Mouse (Mus musculus): ENCODE results near the gene Mprip. TPM values are rescaled to one million over a fixed set of nuclear protein-coding genes. Genes with fewer than 3 reads are reported as not detected.
"Not testable (repeated sequence)": the region's sequence is repeated elsewhere in the genome, so short reads cannot be mapped to it uniquely, and the experiment has no call there.

The Mprip gene
- polyA plus RNA-seq (2014; fragmentation: Nextera tagmentation; extraction: Ambion mirVana), result 64.7 and 68.7 TPM in 2 replicates

DNA sequence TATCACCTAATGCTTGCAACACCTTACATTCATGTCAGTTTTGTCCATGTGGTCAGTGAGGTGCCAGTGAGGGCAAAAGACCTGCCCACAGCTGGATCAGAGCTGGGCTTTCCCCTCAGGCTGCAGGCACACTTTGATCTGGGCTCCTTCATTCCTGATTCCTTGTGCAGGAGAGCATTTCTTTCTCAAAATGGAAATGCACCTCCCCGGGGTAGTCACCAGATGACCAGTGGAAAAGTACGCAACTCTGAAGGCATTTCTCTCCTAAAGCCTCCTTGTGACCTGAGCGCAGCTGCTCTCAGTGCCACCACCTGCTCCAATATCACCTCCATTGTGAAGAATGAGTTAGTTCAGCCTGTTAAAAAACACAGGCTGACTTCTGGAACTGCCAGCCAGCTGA, at the start of gene Mprip:
Mprip (plus strand) TSS at position 301 of the 400 bp plus-strand sequence.
- Histone ChIP-seq H3K4me3 (ENCODE audit: control insufficient read depth in 1 of 2, insufficient read depth in 1 of 2, low read depth in 1 of 2, low read length in 2 of 2) (peak within 1 kb of the TSS; percentile 72 to 76), H3K27me3 (ENCODE audit: control insufficient read depth, insufficient read depth, low read length) (no peaks in the 10 kb centered on the region), H3K9me3 (ENCODE audit: control insufficient read depth, low read length) (no peaks in the 10 kb centered on the region), H3K9ac (ENCODE audit: low read length) (peak within 1 kb of the TSS; percentile 87), H3K4me1 (ENCODE audit: control insufficient read depth in 2 of 2, insufficient read depth in 2 of 2, low read length in 2 of 2) (peaks cover 20 to 39% of the 10 kb centered on the region in 2 experiments), H3K36me3 (ENCODE audit: control insufficient read depth, insufficient read depth, low read length) (no peaks in the 10 kb centered on the region), H3K27ac (replicated peaks in 1 of 2; ENCODE audit: control insufficient read depth in 1 of 2, insufficient read depth in 1 of 2, low read depth in 2 of 2, low read length in 2 of 2) (peak within 1 kb of the TSS; percentile 86 to 93), H3K4me2 (ENCODE audit: low read length) (peak within 1 kb of the TSS; percentile 92)
- WGBS, result 78% methylated on average over 3 of the region's 3 CpGs
- ATAC-seq (ENCODE audit: insufficient number of reproducible peaks, insufficient read depth, low FRiP score, low read depth), result no peak

DNA sequence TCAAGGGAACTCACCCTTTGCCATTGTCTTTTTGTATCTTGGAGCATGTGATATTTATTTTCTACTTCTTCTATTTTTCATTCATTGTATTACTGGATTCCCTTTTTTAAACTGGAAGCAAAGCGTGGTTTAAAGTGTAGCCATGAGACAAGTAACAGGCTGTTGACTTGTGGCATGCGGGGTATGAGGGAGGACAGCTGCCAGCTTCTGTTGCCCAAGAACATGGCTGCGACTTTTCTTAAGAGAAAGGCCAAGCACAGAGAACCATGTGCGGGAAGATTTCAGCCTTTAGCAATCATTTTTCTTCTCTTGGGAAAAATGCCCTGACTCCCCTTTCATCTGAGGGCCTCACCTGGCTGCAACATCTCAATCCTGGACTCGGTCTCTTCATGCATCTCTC, 49.5 kb upstream of the Mprip start:
- H3K4me1 ChIP-seq (ENCODE audit: control insufficient read depth in 2 of 2, insufficient read depth in 2 of 2, low read length in 2 of 2), result no peaks in the 10 kb centered on the region
- no peak overlapping the region for H3K4me2 ChIP-seq (ENCODE audit: low read length)
- H3K27ac ChIP-seq (replicated peaks in 1 of 2; ENCODE audit: control insufficient read depth in 1 of 2, insufficient read depth in 1 of 2, low read depth in 2 of 2, low read length in 2 of 2), result no peak overlapping the region
- no peaks in the 10 kb centered on the region for H3K36me3 ChIP-seq (ENCODE audit: control insufficient read depth, insufficient read depth, low read length)
- no peaks in the 10 kb centered on the region for H3K27me3 ChIP-seq (ENCODE audit: control insufficient read depth, insufficient read depth, low read length)
- H3K9ac ChIP-seq (ENCODE audit: low read length), result no peak overlapping the region
- no peak overlapping the region for H3K4me3 ChIP-seq (ENCODE audit: control insufficient read depth in 1 of 2, insufficient read depth in 1 of 2, low read depth in 1 of 2, low read length in 2 of 2)
- WGBS, result 69% methylated on average over 5 of the region's 5 CpGs
- ATAC-seq (ENCODE audit: insufficient number of reproducible peaks, insufficient read depth, low FRiP score, low read depth), result no peak
- H3K9me3 ChIP-seq (ENCODE audit: control insufficient read depth, low read length), result no peaks in the 10 kb centered on the region

DNA sequence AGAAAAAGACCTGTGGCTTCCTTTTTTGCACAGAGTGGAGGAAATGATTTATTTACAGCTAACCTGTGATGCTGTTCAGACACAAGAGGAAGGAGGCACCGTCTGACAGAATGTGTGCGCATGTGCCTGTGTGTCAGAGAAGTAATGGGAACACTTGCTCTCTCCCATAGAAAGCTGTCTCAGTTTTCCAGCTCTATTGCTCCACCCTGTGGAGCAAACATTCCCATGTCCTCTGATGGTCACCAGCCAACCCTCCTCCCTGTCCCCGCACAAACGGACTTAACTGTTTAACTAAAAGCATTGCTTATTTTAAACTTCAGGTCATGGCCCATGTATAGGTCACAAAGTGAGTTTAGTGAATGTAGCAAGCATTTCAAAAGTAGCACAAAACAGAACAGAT, 47.0 kb upstream of the Mprip start:
- H3K4me2 ChIP-seq (ENCODE audit: low read length), result no peak overlapping the region
- H3K27ac ChIP-seq (replicated peaks in 1 of 2; ENCODE audit: control insufficient read depth in 1 of 2, insufficient read depth in 1 of 2, low read depth in 2 of 2, low read length in 2 of 2), result no peak overlapping the region
- no peaks in the 10 kb centered on the region for H3K27me3 ChIP-seq (ENCODE audit: control insufficient read depth, insufficient read depth, low read length)
- H3K4me3 ChIP-seq (ENCODE audit: control insufficient read depth in 1 of 2, insufficient read depth in 1 of 2, low read depth in 1 of 2, low read length in 2 of 2), result no peak overlapping the region
- H3K9ac ChIP-seq (ENCODE audit: low read length), result no peak overlapping the region
- H3K36me3 ChIP-seq (ENCODE audit: control insufficient read depth, insufficient read depth, low read length), result no peaks in the 10 kb centered on the region
- ATAC-seq (ENCODE audit: insufficient number of reproducible peaks, insufficient read depth, low FRiP score, low read depth), result no peak
- H3K9me3 ChIP-seq (ENCODE audit: control insufficient read depth, low read length), result no peaks in the 10 kb centered on the region
- H3K4me1 ChIP-seq (ENCODE audit: control insufficient read depth in 2 of 2, insufficient read depth in 2 of 2, low read length in 2 of 2), result no peaks in the 10 kb centered on the region
- WGBS, result 33% methylated on average over 4 of the region's 4 CpGs

DNA sequence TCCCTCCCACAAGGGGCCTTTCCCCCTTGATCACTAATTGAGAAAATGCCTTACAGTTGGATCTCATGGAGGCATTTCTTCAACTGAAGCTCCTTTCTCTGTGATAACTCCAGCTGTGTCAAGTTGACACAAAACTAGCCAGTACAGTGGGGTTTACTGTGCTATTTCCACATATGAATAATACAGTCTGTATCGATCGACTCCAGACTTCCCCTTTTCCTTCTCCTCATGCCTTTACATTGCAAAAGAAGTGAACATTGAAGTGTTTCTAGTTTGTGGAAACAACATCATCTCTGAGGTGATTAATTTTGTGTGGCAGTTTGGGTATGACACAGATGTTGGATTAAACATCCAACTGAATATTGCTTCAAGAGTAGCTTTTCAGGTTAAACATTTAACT, 44.1 kb upstream of the Mprip start:
- 88% methylated on average over 2 of the region's 2 CpGs for WGBS
- ATAC-seq (ENCODE audit: insufficient number of reproducible peaks, insufficient read depth, low FRiP score, low read depth), result not testable (repeated sequence)

DNA sequence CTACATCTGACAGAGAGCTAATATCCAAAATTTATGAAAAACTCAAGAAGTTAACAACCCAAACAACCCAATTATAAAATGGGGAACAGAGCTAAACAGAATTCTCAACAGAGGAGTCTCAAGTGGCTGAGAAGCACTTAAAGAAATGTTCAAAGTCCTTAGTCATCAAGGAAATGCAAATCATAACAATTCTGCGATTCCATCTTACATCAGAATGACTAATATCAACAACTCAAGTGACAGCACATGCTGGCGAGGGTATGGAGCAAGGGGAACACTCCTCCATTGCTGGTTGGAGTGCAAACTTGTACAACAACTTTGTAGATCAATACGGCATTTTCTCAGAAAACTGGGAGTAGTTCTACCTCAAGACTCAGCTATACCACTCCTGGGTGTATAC, 38.9 kb upstream of the Mprip start:
- Histone ChIP-seq H3K27ac (replicated peaks in 1 of 2; ENCODE audit: control insufficient read depth in 1 of 2, insufficient read depth in 1 of 2, low read depth in 2 of 2, low read length in 2 of 2) (no peak overlapping the region), H3K36me3 (ENCODE audit: control insufficient read depth, insufficient read depth, low read length) (no peaks in the 10 kb centered on the region), H3K9me3 (ENCODE audit: control insufficient read depth, low read length) (no peaks in the 10 kb centered on the region), H3K4me1 (ENCODE audit: control insufficient read depth in 2 of 2, insufficient read depth in 2 of 2, low read length in 2 of 2) (no peaks in the 10 kb centered on the region), H3K9ac (ENCODE audit: low read length) (no peak overlapping the region), H3K4me3 (ENCODE audit: control insufficient read depth in 1 of 2, insufficient read depth in 1 of 2, low read depth in 1 of 2, low read length in 2 of 2) (no peak overlapping the region), H3K4me2 (ENCODE audit: low read length) (no peak overlapping the region), H3K27me3 (ENCODE audit: control insufficient read depth, insufficient read depth, low read length) (no peaks in the 10 kb centered on the region)
- ATAC-seq (ENCODE audit: insufficient number of reproducible peaks, insufficient read depth, low FRiP score, low read depth), result no peak
- 62% methylated on average over 3 of the region's 3 CpGs for WGBS

More for the DNA sequence above, 44.1 kb upstream of the Mprip start:
- not testable (repeated sequence) for H3K27ac ChIP-seq (replicated peaks in 1 of 2; ENCODE audit: control insufficient read depth in 1 of 2, insufficient read depth in 1 of 2, low read depth in 2 of 2, low read length in 2 of 2); H3K9ac ChIP-seq (ENCODE audit: low read length); H3K36me3 ChIP-seq (ENCODE audit: control insufficient read depth, insufficient read depth, low read length); H3K4me1 ChIP-seq (ENCODE audit: control insufficient read depth in 2 of 2, insufficient read depth in 2 of 2, low read length in 2 of 2); H3K9me3 ChIP-seq (ENCODE audit: control insufficient read depth, low read length); H3K4me2 ChIP-seq (ENCODE audit: low read length); H3K27me3 ChIP-seq (ENCODE audit: control insufficient read depth, insufficient read depth, low read length); H3K4me3 ChIP-seq (ENCODE audit: control insufficient read depth in 1 of 2, insufficient read depth in 1 of 2, low read depth in 1 of 2, low read length in 2 of 2)

DNA sequence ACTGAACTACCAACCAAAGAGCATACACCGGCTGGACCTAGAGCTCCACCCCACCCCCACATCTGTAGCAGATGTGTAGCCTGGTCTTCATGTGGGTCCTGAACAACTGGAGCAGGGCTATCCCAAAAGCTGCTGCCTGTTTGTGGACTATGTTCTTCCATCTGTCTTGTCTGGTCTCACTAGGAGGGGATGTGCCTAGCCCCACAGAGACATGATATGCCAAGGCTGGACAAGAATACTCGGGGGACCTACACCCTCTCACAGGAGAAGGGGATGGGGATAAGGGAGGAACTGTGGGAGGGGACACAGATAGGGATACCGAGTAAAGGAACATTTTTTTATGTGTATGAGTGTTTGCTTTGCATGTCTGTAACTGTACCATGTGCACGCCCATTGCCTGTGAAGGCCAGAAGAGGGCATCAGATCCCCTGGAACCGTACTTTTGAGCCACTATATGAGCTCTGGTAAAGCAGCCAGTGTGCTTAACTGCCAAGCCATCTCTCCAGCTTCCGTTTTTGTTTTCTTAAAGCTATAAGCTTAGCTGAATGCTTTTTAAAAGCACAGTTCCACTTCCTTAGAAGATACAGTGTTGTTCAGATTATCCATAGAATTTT, 37.0 kb upstream of the Mprip start:
- H3K4me1 ChIP-seq (ENCODE audit: control insufficient read depth in 2 of 2, insufficient read depth in 2 of 2, low read length in 2 of 2), result no peaks in the 10 kb centered on the region
- no peak overlapping the region for H3K9ac ChIP-seq (ENCODE audit: low read length)
- H3K4me3 ChIP-seq (ENCODE audit: control insufficient read depth in 1 of 2, insufficient read depth in 1 of 2, low read depth in 1 of 2, low read length in 2 of 2), result no peak overlapping the region
- no peaks in the 10 kb centered on the region for H3K9me3 ChIP-seq (ENCODE audit: control insufficient read depth, low read length)
- ATAC-seq (ENCODE audit: insufficient number of reproducible peaks, insufficient read depth, low FRiP score, low read depth), result no peak
- H3K27me3 ChIP-seq (ENCODE audit: control insufficient read depth, insufficient read depth, low read length), result no peaks in the 10 kb centered on the region
- no peak overlapping the region for H3K27ac ChIP-seq (replicated peaks in 1 of 2; ENCODE audit: control insufficient read depth in 1 of 2, insufficient read depth in 1 of 2, low read depth in 2 of 2, low read length in 2 of 2)
- WGBS, result 25% methylated on average over 6 of the region's 6 CpGs
- no peaks in the 10 kb centered on the region for H3K36me3 ChIP-seq (ENCODE audit: control insufficient read depth, insufficient read depth, low read length)
- no peak overlapping the region for H3K4me2 ChIP-seq (ENCODE audit: low read length)

DNA sequence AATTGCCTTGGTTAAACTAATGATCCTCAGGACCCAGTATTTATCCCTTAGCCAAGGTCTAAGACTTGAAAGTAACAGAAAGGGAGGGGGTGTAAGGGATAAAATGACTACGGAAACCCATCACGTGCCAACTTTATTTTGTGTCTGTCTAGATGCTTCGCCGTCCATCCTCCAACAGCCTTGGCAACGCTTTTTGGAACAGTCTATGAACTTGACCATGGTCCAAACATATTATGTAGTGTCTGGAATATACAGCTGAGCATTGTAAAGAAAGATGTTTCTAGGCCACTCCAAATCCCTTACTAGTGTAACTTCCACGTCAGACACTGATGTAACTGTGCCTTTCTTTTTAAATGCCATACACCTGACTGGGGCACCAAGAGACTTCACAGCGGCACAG, 34.9 kb upstream of the Mprip start:
- 85% methylated on average over 7 of the region's 7 CpGs for WGBS
- no peak for ATAC-seq (ENCODE audit: insufficient number of reproducible peaks, insufficient read depth, low FRiP score, low read depth)

DNA sequence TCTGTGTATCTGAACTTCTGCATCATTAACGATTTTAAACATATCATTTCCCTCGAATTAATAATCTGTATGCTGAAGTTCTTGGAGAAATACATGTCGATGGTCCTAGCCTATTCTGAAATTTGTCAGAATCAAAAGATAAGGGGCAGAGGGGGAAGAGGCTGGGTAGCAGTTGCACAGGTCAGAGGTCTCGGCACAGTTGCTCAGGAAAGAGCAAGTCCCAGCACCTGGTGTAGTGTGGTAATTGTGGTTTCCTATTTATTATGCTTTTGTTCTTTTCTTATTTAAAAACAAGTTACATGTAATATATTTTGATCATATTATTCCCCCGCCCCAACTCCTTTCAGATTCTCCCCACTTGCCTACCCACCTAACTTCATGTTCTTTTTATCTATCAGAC, 32.9 kb upstream of the Mprip start:
- Histone ChIP-seq H3K4me1 (ENCODE audit: control insufficient read depth in 2 of 2, insufficient read depth in 2 of 2, low read length in 2 of 2) (no peaks in the 10 kb centered on the region), H3K9me3 (ENCODE audit: control insufficient read depth, low read length) (no peaks in the 10 kb centered on the region), H3K27me3 (ENCODE audit: control insufficient read depth, insufficient read depth, low read length) (no peaks in the 10 kb centered on the region), H3K4me3 (ENCODE audit: control insufficient read depth in 1 of 2, insufficient read depth in 1 of 2, low read depth in 1 of 2, low read length in 2 of 2) (no peak overlapping the region), H3K27ac (replicated peaks in 1 of 2; ENCODE audit: control insufficient read depth in 1 of 2, insufficient read depth in 1 of 2, low read depth in 2 of 2, low read length in 2 of 2) (no peak overlapping the region), H3K9ac (ENCODE audit: low read length) (no peak overlapping the region), H3K36me3 (ENCODE audit: control insufficient read depth, insufficient read depth, low read length) (no peaks in the 10 kb centered on the region), H3K4me2 (ENCODE audit: low read length) (no peak overlapping the region)
- 69% methylated on average over 5 of the region's 5 CpGs for WGBS
- no peak for ATAC-seq (ENCODE audit: insufficient number of reproducible peaks, insufficient read depth, low FRiP score, low read depth)

More for the DNA sequence above, 34.9 kb upstream of the Mprip start:
- H3K9ac ChIP-seq (ENCODE audit: low read length), result no peak overlapping the region
- H3K27me3 ChIP-seq (ENCODE audit: control insufficient read depth, insufficient read depth, low read length), result no peaks in the 10 kb centered on the region
- H3K36me3 ChIP-seq (ENCODE audit: control insufficient read depth, insufficient read depth, low read length), result no peaks in the 10 kb centered on the region
- no peak overlapping the region for H3K27ac ChIP-seq (replicated peaks in 1 of 2; ENCODE audit: control insufficient read depth in 1 of 2, insufficient read depth in 1 of 2, low read depth in 2 of 2, low read length in 2 of 2)
- H3K4me1 ChIP-seq (ENCODE audit: control insufficient read depth in 2 of 2, insufficient read depth in 2 of 2, low read length in 2 of 2), result no peaks in the 10 kb centered on the region
- H3K9me3 ChIP-seq (ENCODE audit: control insufficient read depth, low read length), result no peaks in the 10 kb centered on the region
- H3K4me2 ChIP-seq (ENCODE audit: low read length), result no peak overlapping the region
- H3K4me3 ChIP-seq (ENCODE audit: control insufficient read depth in 1 of 2, insufficient read depth in 1 of 2, low read depth in 1 of 2, low read length in 2 of 2), result no peak overlapping the region
